Mouse (Mus musculus) testis, adult 10 weeks (tissue): Measurements from ENCODE around the gene Sox8. TPM values are rescaled to one million over a fixed set of nuclear protein-coding genes. Genes with fewer than 3 reads are reported as not detected.

Experiments
- polyA plus RNA-seq: library from polyadenylated mRNA; stranded (reverse); fragments of 350-450 nt; fragmentation: Illumina TruSeq; extraction: RNeasy Lipid Tissue Mini Kit (QIAGEN cat#74804); gene quantifications from one replicate; pipeline ENCODE4 v1.2.3, GENCODE M21; 2014; ENCODE audit warnings: low read depth, low replicate concordance

The Sox8 gene
- 4.2 TPM for polyA plus RNA-seq

DNA sequence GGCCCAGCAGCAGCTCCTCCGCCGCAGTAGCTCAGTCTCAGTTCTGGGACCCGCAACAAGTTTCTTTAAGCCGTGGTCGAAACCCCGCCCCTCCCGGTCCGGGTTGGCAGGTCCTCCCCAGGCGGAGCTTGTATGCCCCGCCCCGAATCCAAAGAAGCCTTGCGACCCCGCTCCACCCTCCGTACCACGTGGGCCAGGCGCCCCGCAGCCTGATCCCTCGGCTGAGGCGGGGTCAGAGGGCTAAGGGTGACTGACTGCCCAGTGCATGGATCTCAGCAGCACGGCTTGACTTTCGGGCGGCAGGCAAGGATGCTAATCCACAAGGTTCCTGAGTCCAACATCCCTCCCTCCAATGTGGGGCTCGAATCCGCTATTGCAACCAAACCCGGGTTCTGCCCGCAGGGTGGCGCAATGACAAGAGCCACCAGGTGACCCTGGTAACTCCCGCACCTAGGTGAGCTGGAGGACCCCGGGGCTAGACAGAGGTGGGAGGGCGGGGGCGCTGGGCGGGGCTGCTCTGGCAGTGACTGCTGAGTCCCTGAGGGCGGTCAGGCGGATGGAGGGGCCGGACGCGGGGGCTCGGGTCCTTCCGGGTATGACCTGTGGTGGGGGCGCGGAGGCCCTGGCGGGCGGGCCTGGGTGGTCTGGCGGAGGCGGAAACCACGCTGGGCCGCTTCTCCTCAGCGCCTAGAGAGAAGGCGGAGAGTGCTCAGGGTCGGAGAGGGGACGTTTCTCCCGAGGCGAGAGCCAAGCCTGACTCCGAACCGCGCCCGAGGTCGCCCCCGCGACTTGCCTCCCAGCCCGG, at the start of gene Sox8:
Sox8 (minus strand) TSS at position 39 of the 805 bp plus-strand sequence.

DNA sequence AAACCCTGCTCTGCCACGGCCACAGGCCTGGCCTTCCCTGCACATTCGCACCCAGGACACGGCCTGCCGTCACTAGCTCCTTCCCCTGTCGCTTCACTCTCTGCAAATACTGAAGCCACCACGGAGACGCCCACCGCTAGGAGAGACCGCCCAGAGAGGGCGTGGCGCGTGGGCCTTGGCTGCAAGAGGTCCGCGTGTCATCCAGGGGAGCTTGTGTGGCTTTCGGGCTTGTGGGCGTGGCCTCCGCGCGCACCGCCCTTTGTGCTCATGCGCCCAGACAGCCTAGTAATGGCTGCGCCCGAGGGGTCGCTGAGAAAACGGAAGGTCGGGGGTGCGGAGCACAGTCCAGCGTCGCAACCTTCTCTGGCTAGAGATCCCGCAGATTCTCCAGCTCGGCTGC, 8.4 kb upstream of the Sox8 start, which contains the start of gene Lmf1:
Lmf1 (plus strand) TSS at position 166 of the 400 bp plus-strand sequence.

Other genes starting within 250 kb of the Sox8 start
- gene Tpsab1, start 225.1 kb downstream of the Sox8 start, polyA plus RNA-seq: not detected
- gene Tpsb2, start 204.4 kb downstream of the Sox8 start, polyA plus RNA-seq: not detected
- not detected for gene Tpsg1, start 201.4 kb downstream of the Sox8 start, polyA plus RNA-seq
- gene Cacna1h, start 136.9 kb downstream of the Sox8 start, polyA plus RNA-seq: 3.0 TPM
- 6.4 TPM for gene Tekt4, start 116.1 kb downstream of the Sox8 start, polyA plus RNA-seq
- not detected for gene Sstr5, start 73.4 kb downstream of the Sox8 start, polyA plus RNA-seq
- gene Lmf1, start 8.4 kb upstream of the Sox8 start, polyA plus RNA-seq: 2.4 TPM
- not detected for gene Gng13, start 146.5 kb upstream of the Sox8 start, polyA plus RNA-seq
- gene Chtf18, start 156.7 kb upstream of the Sox8 start, polyA plus RNA-seq: 1.6 TPM
- not detected for gene Rpusd1, start 157.0 kb upstream of the Sox8 start, polyA plus RNA-seq
- not detected for gene Mslnl, start 165.4 kb upstream of the Sox8 start, polyA plus RNA-seq
- gene Msln, start 183.7 kb upstream of the Sox8 start, polyA plus RNA-seq: 0.22 TPM
- 1.4 TPM for gene Narfl, start 203.1 kb upstream of the Sox8 start, polyA plus RNA-seq
- 0.55 TPM for gene Haghl, start 215.0 kb upstream of the Sox8 start, polyA plus RNA-seq
- 0.49 TPM for gene Ccdc78, start 215.9 kb upstream of the Sox8 start, polyA plus RNA-seq
- gene Fam173a, start 222.2 kb upstream of the Sox8 start, polyA plus RNA-seq: 0.43 TPM
- gene AC134908.4, start 225.0 kb upstream of the Sox8 start, polyA plus RNA-seq: 0.35 TPM
- gene Metrn, start 226.4 kb upstream of the Sox8 start, polyA plus RNA-seq: 0.24 TPM
- gene Fbxl16, start 238.4 kb upstream of the Sox8 start, polyA plus RNA-seq: 0.60 TPM